Mouse (Mus musculus) heart, embryonic 13.5 days (tissue): Measurements from ENCODE around the gene Phf14. TPM values are rescaled to one million over a fixed set of nuclear protein-coding genes. Genes with fewer than 3 reads are reported as not detected.
"Not testable (repeated sequence)": the region's sequence is repeated elsewhere in the genome, so short reads cannot be mapped to it uniquely, and the experiment has no call there.

Experiments
- ATAC-seq: fragments of 200-750 bp; cut with Nextera tagmentation; 2 replicates; pipeline ENCODE4 v1.8.0; 2017; ENCODE audit warnings: moderate TSS enrichment; ENCODE audit not compliant: insufficient number of reproducible peaks, low FRiP score, low TSS enrichment; ENCODE audit errors: extremely low read depth
- H3K27ac ChIP-seq: fragments of 300-500 bp; sonication (generic); replicated peaks from 2 replicates; pipeline ENCODE4 v1.5.1; 2015; ENCODE audit warnings: moderate library complexity, mild to moderate bottlenecking, inconsistent platforms
- H3K27me3 ChIP-seq: fragments of 300-500 bp; sonication (generic); replicated peaks from 2 replicates; pipeline ENCODE4 v1.6.1; 2015; ENCODE audit warnings: mild to moderate bottlenecking, inconsistent platforms
- H3K36me3 ChIP-seq: fragments of 300-500 bp; sonication (generic); 2 replicates; pipeline ENCODE4 v1.6.1; 2015; ENCODE audit warnings: mild to moderate bottlenecking, inconsistent platforms
- H3K4me1 ChIP-seq: fragments of 300-500 bp; sonication (generic); 2 replicates; pipeline ENCODE4 v1.6.1; 2015; ENCODE audit warnings: inconsistent platforms
- H3K4me2 ChIP-seq: fragments of 300-500 bp; sonication (generic); 2 replicates; pipeline ENCODE4 v1.6.1; 2015; ENCODE audit warnings: inconsistent platforms, mild to moderate bottlenecking, moderate library complexity
- H3K4me3 ChIP-seq: fragments of 300-500 bp; sonication (generic); 2 replicates; pipeline ENCODE4 v1.5.1; 2015; ENCODE audit warnings: moderate library complexity, mild to moderate bottlenecking, inconsistent platforms
- H3K9ac ChIP-seq: fragments of 300-500 bp; sonication (generic); 2 replicates; pipeline ENCODE4 v1.6.1; 2015; ENCODE audit warnings: inconsistent platforms, mild to moderate bottlenecking, moderate library complexity
- H3K9me3 ChIP-seq: fragments of 300-500 bp; sonication (generic); 2 replicates; pipeline ENCODE4 v1.6.1; 2016; ENCODE audit warnings: inconsistent platforms
- WGBS: fragments of 180-500 bp; shearing (Covaris S2); methylation state at CpG from one replicate; pipeline ENCODE4 v1.1.7; 2015; ENCODE audit warnings: mixed read lengths; 5-methylcytosine and 5-hydroxymethylcytosine counted together
- polyA plus RNA-seq: library from polyadenylated mRNA; unstranded; fragments of >200 nt; fragmentation: Nextera tagmentation; extraction: Ambion mirVana; gene quantifications from 2 replicates; pipeline ENCODE4 v1.2.1, GENCODE M21; 2015

The Phf14 gene
- polyA plus RNA-seq, result 39.0 and 39.8 TPM in 2 replicates

- under 1% methylated on average over 59 of the region's 59 CpGs for WGBS
- Histone ChIP-seq H3K4me2 (peak within 1 kb of the TSS; percentile 79), H3K4me1 (peaks cover 23% of the 10 kb centered on the region), H3K9me3 (no peaks in the 10 kb centered on the region), H3K27ac (peak within 1 kb of the TSS; percentile 91), H3K9ac (peak within 1 kb of the TSS; percentile 97), H3K36me3 (peaks cover 32% of the 10 kb centered on the region), H3K27me3 (no peaks in the 10 kb centered on the region), H3K4me3 (peak within 1 kb of the TSS; percentile 87)
- ATAC-seq, result peak; percentile 92
Measured at GRCm38 (mm10) chr6:11907269-11908032, at the start of gene Phf14, which contains the start of gene Ndufa4. TSS of gene Phf14 (plus strand) at chr6:11907809. TSS of gene Ndufa4 (minus strand) at chr6:11907497.

GRCm38 (mm10) chr6:11875364-11875763 is 32.2 kb upstream of the Phf14 start:
- ATAC-seq, H3K27ac ChIP-seq, H3K27me3 ChIP-seq, H3K4me3 ChIP-seq, H3K9me3 ChIP-seq, H3K4me1 ChIP-seq, H3K4me2 ChIP-seq, H3K36me3 ChIP-seq, H3K9ac ChIP-seq: not testable (repeated sequence)
- no CpG with 5 or more reads among the region's 2 CpGs for WGBS

- no peak overlapping the region for H3K9ac ChIP-seq
- no peak overlapping the region for H3K27ac ChIP-seq
- H3K27me3 ChIP-seq, result no peaks in the 10 kb centered on the region
- H3K36me3 ChIP-seq, result peaks cover 73% of the 10 kb centered on the region
- no peak overlapping the region for H3K4me3 ChIP-seq
- no peaks in the 10 kb centered on the region for H3K9me3 ChIP-seq
- 85% methylated on average over 4 of the region's 4 CpGs for WGBS
- no peak for ATAC-seq
- H3K4me1 ChIP-seq, result peaks cover 11% of the 10 kb centered on the region
- no peak overlapping the region for H3K4me2 ChIP-seq
Measured at GRCm38 (mm10) chr6:11900809-11901310, 6.7 kb upstream of the Phf14 start.

DNA sequence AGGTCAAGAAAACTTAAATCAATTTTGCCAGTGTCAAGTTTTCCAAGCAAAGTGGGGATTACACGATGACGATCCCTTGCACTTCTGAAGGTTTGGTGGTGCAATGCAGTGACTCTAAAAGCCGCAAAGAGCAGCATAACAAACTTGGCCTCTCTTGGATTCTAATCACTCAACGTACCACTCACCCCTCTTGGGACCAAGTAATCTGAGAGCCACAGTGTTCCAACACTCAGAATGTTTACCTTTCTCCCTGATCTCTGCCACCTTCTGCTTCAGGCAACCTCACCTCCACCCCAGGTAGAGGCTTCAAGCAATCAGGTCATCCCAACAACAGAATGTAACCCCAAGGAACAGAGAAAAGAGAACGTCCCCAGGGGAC is 730 bp upstream of the Phf14 start:
- Histone ChIP-seq H3K4me1 (peaks cover 23% of the 10 kb centered on the region), H3K4me3 (peak overlapping the region; percentile 87), H3K4me2 (peak overlapping the region; percentile 79), H3K27ac (peak overlapping the region; percentile 91), H3K36me3 (peaks cover 37% of the 10 kb centered on the region), H3K27me3 (no peaks in the 10 kb centered on the region), H3K9me3 (no peaks in the 10 kb centered on the region), H3K9ac (peak overlapping the region; percentile 97)
- WGBS, result under 1% methylated on average over 5 of the region's 5 CpGs
- ATAC-seq, result peak; percentile 6; the same call in 1 of the 2 replicates

- Histone ChIP-seq H3K9me3 (no peaks in the 10 kb centered on the region), H3K27ac (peak overlapping the region; percentile 91), H3K4me1 (peaks cover 23% of the 10 kb centered on the region), H3K27me3 (no peaks in the 10 kb centered on the region), H3K4me2 (peak overlapping the region; percentile 79), H3K9ac (peak overlapping the region; percentile 97), H3K36me3 (peaks cover 24% of the 10 kb centered on the region), H3K4me3 (peak overlapping the region; percentile 87)
- no peak for ATAC-seq
- 23% methylated on average over 7 of the region's 7 CpGs for WGBS
Measured at GRCm38 (mm10) chr6:11908170-11908569, 561 bp downstream of the Phf14 start.

- Histone ChIP-seq H3K36me3 (peaks cover 19% of the 10 kb centered on the region), H3K4me3 (peak overlapping the region; percentile 91), H3K9ac (peak overlapping the region; percentile 99), H3K4me2 (peak overlapping the region; percentile 80), H3K27ac (peak overlapping the region; percentile 95), H3K9me3 (no peaks in the 10 kb centered on the region), H3K27me3 (no peaks in the 10 kb centered on the region), H3K4me1 (peaks cover 27% of the 10 kb centered on the region)
- WGBS, result under 1% methylated on average over 20 of the region's 20 CpGs
- peak; percentile 82 for ATAC-seq
Measured at GRCm38 (mm10) chr6:11925496-11926041, 18.0 kb downstream of the Phf14 start.

- Histone ChIP-seq H3K4me2 (peak overlapping the region; percentile 80), H3K4me1 (peaks cover 27% of the 10 kb centered on the region), H3K9me3 (no peaks in the 10 kb centered on the region), H3K27ac (peak overlapping the region; percentile 95), H3K36me3 (peaks cover 19% of the 10 kb centered on the region), H3K9ac (peak overlapping the region; percentile 99), H3K27me3 (no peaks in the 10 kb centered on the region), H3K4me3 (peak overlapping the region; percentile 91)
- ATAC-seq, result peak; percentile 35; the same call in 1 of the 2 replicates
- WGBS, result under 1% methylated on average over 40 of the region's 40 CpGs
Measured at GRCm38 (mm10) chr6:11926082-11926595, 18.5 kb downstream of the Phf14 start.

DNA sequence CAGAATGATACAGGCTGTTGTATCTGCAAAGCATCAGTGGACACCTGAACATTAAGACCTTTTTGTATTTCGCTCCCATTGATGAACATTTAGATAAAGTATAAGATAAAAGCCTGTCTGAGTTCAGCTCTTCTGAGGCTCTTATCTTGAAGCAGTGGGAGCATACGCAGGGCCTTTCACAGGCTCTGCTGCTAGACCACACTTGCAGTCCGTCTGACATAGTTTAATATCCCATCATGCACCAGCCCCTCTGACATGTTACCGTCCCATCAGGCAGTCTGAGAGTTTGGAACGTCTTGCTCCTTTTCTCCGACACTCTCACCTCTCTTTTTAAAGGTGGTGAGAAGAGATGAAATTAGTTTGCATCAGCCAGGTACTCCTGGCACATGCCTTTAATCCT is 19.9 kb downstream of the Phf14 start:
- WGBS, result 61% methylated on average over 6 of the region's 6 CpGs
- no peak for ATAC-seq
- Histone ChIP-seq H3K9me3 (no peaks in the 10 kb centered on the region), H3K9ac (peak overlapping the region; percentile 99; the same call in 1 of the 2 replicates), H3K4me1 (peaks cover 27% of the 10 kb centered on the region), H3K36me3 (peaks cover 19% of the 10 kb centered on the region), H3K27ac (no peak overlapping the region), H3K4me2 (peak overlapping the region; percentile 80), H3K27me3 (no peaks in the 10 kb centered on the region), H3K4me3 (peak overlapping the region; percentile 91; the same call in 1 of the 2 replicates)

GRCm38 (mm10) chr6:11933403-11933802 is 25.8 kb downstream of the Phf14 start:
- H3K9me3 ChIP-seq, result no peaks in the 10 kb centered on the region
- no peak overlapping the region for H3K4me3 ChIP-seq
- no peak overlapping the region for H3K4me2 ChIP-seq
- H3K27me3 ChIP-seq, result no peaks in the 10 kb centered on the region
- ATAC-seq, result no peak
- peaks cover 21% of the 10 kb centered on the region for H3K36me3 ChIP-seq
- 86% methylated on average over 7 of the region's 7 CpGs for WGBS
- H3K27ac ChIP-seq, result no peak overlapping the region
- 0 out of 2 replicates have a peak, but pooled peaks cover 3% of the 10 kb centered on the region for H3K4me1 ChIP-seq
- H3K9ac ChIP-seq, result no peak overlapping the region

- H3K36me3 ChIP-seq, result peaks cover 47% of the 10 kb centered on the region
- H3K4me2 ChIP-seq, result no peak overlapping the region
- H3K4me3 ChIP-seq, result no peak overlapping the region
- ATAC-seq, result no peak
- H3K4me1 ChIP-seq, result peaks cover 16% of the 10 kb centered on the region
- H3K9me3 ChIP-seq, result no peaks in the 10 kb centered on the region
- no peak overlapping the region for H3K27ac ChIP-seq
- no peak overlapping the region for H3K9ac ChIP-seq
- H3K27me3 ChIP-seq, result no peaks in the 10 kb centered on the region
Measured at GRCm38 (mm10) chr6:11940895-11941294, 33.3 kb downstream of the Phf14 start.

DNA sequence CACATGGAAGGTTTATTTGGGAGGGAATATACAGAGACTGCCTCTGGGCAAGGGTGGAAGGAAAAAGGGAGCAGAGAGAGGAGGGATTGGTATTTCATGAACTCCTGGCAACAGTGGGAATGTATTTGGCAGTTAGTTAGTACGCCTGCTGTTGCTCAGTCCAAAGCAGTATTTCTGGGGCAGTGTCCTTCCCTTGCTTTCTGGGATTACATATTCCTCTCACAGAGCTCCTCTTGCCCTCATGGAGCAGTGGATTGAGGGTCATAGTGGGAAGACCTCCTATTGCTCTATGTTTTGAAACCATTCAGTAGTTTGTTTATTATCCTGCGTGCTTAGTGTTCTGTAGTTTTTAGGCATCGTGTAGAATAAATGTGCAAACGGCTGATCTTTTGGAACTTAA is 34.5 kb downstream of the Phf14 start:
- Histone ChIP-seq H3K4me2 (no peak overlapping the region), H3K27ac (no peak overlapping the region), H3K9me3 (no peaks in the 10 kb centered on the region), H3K27me3 (no peaks in the 10 kb centered on the region), H3K36me3 (peaks cover 56% of the 10 kb centered on the region), H3K4me3 (no peak overlapping the region), H3K9ac (no peak overlapping the region), H3K4me1 (peaks cover 16% of the 10 kb centered on the region)
- WGBS, result 91% methylated on average over 4 of the region's 4 CpGs
- no peak for ATAC-seq
